Mouse (Mus musculus) retina, postnatal 1 day (tissue): ENCODE data around the gene Gm8127.
"Not testable (repeated sequence)": the region's sequence is repeated elsewhere in the genome, so short reads cannot be mapped to it uniquely, and the experiment has no call there.

ENCODE experiments used
- DNase-seq: peaks from one replicate; pipeline ENCODE4 v3.0.0-alpha.2; 2012

Gene Gm8127

DNA sequence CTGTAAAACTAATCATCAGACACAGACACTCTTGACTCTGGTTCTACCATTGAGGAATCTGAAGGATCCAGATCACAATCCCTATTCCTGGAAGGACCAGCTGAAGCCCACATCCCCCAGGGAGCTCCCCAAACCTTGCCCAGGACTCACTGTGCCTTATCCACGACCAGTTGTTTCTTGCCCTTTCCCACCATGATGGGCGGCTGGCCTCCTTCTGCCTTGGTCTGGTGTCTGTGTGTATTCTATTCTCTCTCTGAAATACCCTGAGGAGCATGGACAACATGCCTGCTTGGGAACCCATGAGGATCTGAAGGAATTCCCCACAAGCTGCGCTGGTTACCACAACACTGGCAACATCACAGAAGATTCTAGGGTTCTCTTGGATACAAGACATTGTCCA lies at the start of gene Gm8127:
TSS of gene Gm8127 (minus strand) at position 330 of the 400 bp plus-strand sequence.
- not testable (repeated sequence) for DNase-seq

DNA sequence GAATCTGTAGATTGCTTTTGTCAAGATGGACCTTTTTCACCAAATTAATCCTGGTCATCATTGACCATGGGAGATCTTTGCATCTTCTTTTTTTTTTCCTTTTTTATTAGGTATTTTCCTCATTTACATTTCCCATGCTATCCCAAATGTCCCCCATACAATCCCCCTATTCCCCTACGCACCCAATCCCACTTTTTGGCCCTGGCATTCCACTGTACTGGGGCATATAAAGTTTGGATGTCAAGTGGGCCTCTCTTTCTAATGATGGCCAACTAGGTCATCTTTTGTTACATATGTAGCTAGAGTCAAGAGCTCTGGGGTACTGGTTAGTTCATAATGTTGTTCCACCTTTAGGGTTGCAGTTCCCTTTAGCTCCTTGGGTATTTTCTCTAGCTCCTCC lies 44.0 kb upstream of the Gm8127 start:
- not testable (repeated sequence) for DNase-seq

DNA sequence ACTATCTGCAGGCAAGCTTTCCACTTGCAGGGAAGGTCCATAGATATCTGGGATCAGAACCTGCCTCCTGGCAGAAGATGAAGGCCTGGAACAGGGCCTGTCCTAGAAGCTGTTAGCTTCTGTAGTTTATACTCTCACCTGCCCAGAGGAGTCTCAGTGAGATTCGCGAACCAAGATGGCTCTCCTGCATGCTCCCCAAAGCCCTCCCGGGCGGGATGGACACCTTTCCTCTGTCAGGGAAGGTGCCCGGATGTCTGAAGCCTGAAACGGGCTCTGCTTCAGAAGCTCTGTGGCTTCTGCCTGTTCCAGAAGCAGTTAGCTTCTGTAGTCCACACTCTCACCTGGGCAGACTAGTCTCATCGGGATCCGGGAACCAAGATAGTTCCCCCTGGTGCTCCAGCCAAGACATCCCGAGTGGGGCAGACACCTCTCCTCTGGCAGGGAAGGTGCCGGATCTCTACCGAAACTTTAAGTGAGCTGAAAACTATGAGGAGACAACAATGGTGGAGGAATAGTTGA lies 37.8 kb upstream of the Gm8127 start:
- not testable (repeated sequence) for DNase-seq

DNA sequence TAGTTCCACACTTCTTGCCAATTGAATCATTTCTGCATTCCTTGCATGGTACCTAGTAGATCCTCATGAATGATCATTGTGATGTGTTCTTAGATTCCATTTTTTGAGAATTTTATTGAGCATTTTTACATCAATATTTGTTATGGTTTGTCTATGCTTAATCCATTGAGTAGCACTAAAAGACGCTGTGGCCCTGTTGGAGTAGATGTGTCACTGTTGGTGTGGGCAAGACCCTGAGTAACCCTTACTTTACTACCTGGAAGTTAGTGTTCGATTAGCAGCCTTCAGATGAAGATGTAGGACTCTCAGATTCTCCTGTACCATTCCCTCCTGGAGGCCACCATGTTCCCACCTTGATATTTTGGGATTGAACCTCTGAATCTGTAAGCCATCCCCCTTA lies 35.0 kb upstream of the Gm8127 start:
- not testable (repeated sequence) for DNase-seq

DNA sequence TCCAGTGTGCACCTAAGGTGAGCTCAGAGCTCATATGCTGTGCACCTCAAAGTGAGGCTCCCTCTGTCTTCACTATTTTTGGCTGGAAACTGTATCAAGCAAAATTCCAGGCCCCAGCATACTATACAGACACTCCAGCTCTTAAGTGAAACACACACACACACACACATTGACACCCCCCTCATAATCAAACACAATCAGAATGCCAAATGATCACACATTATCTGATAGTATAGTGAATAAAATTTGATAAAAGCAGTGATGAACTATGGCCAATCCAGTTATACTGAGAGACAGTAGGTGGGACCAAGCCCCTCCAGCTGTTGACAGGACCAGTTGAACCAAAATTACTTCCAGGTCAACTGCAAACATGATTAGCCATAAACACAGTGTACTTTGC lies 25.9 kb upstream of the Gm8127 start:
- not testable (repeated sequence) for DNase-seq

DNA sequence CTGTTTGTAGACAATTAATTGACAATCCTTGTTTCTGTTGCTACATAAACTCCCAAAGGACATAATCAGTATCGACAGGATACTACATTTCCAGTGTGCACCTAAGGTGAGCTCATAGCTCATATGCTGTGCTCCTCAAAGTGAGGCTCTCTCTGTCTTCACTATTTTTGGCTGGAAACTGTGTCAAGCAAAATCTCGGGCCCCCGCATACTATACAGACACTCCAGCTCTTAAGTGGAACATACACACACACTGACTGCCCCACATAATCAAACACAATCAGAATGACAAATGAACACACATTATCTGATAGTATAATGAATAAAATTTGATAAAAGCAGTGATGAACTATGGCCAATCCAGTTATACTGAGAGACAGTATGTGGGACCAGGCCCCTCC lies 15.0 kb downstream of the Gm8127 start:
- DNase-seq = peak; percentile 0

DNA sequence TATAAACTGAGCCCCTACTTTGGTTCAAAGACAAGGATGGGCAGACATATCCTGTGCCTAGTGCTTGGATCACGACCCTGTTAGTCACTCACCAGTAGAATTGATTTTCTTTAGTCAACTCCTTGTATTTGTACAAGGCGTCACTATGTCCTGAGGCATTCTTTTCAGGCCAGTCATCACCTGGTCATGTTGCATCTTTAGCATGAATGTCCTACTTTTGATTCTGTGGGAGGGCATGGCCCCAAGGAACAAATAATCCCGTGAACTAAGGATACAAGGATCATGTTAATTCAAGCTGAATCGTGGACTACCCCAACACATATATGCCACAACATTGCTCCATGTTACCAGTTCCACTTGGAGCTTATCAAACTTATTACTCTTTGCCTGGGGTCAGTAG lies 15.5 kb downstream of the Gm8127 start:
- DNase-seq = not testable (repeated sequence)

DNA sequence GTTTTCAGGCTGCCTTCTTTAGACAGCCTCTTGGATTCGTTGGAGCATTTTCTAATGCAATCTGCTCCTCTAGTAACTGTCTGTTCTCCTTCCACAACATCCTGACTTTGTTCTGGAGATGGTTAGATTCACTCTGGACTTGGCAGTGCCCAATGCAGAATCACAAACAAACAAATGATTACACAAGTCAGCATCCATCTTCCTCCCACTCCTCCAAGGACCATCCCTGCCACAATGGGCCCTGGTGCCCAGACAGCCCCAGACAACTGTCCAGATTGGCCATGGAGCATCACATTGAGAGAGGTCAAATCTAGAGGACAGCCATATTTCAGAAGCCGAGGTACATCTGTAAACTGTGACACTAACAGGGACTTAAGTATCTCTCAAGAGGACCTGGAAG lies 16.2 kb downstream of the Gm8127 start:
- DNase-seq = peak; percentile 0

DNA sequence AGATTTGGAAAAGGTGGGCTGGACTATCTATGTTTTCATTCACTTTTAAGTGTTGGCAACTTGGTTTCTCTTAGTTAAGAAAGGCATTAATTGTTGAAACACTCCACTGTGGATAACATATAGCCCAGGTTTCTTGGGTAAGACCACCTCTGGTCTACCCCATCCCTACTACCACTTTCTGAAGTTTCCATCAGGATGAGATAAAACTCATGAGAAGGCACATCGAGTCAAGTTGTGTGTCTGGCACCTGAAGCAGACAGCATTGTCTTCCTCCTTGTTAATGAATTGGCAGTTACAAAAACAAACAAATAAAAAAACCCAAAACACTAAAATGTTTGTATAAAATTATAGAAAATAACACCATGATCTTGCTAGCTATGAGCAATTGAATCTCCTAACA lies 17.9 kb downstream of the Gm8127 start:
- DNase-seq = not testable (repeated sequence)

DNA sequence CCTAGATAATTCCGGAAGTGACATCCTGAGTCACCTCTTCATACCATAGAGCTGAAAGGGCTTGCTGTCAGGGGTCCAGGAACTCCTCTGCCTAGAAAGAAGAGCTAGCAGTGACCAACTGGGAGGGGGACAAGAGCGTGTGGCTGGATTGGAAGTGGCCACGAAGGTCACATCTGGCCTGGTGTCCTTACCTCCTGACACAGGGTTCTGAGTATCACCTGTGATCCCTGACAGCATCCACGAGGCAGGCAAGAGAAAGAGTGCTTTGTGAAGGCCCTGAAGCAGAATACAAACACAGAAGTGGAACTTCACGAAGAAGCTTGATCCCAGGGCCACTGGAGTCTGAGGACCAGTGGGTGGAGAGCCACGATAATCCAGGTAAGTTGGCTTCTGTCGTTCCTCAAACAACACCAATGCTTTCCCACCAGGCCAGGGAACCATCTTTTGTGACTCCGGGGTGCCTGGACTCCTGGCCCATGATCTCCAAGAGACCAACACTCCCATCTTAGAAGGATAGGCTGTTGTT lies 18.6 kb downstream of the Gm8127 start, which contains the start of gene Gm9732:
TSS of gene Gm9732 (plus strand) at position 51 of the 526 bp plus-strand sequence.
- DNase-seq = not testable (repeated sequence)

DNA sequence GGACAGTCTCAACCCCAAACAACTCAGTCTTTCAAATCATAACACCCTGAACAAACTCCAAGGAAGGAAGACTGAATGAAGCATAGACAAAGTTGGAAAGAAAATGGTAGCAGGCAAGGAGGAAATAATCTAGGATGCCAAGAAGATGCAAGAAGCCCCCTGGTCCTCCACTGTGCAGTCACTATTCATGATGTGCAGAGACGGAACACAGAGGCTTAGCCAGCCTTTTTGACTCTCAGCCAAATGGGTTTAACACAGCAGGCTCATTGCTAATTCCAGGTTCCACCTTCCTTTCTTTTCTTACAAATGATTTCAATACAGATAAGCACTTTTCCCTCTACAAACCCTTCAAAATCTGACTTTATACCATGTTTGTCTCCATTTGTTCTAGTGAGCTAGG lies 20.5 kb downstream of the Gm8127 start:
- not testable (repeated sequence) for DNase-seq

DNA sequence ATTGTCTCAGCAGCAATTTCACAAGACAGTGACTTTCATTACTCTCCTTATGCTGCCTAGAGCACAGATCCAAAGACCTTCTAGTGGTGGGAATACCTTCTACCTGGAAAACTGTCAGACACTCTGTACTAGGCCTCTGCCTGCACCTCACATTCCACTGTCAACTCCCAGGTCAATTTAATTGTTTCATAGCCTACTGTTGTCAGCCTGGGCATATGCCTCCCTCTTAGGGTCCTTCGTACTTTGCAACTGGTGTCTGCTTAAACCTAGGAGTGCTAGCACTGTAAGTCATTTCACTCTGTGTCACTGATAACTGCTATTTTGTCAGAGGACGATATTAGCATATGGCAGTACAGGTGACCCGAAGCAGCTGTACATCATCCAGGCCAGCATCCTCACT lies 24.4 kb downstream of the Gm8127 start:
- not testable (repeated sequence) for DNase-seq

DNA sequence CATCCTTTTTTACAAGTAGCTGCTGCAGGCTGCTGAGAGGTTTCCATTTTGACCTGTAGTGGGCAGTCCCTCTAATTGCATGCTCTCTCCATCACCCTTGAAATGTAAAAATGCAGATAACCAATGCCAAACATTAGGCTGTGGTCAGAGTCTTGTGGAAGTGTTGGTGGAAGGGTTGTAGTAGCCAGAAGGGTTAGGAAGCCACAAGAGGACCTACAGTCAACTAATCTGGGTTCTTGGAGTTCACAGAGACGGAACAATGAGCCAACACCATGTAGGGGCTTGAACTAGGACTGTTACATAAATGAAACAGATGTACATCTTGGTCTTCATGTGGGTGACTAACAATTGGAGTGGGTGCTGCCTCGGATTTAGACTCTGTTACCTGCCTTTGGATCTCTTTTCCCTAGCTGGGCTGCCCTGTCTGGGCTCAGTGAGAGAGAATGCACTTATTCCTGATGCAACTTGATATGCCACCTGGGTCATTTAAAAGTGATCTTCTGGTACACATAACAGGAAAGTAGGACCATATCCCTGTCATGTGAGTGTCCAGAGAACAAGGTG lies 25.0 kb downstream of the Gm8127 start:
- not testable (repeated sequence) for DNase-seq

DNA sequence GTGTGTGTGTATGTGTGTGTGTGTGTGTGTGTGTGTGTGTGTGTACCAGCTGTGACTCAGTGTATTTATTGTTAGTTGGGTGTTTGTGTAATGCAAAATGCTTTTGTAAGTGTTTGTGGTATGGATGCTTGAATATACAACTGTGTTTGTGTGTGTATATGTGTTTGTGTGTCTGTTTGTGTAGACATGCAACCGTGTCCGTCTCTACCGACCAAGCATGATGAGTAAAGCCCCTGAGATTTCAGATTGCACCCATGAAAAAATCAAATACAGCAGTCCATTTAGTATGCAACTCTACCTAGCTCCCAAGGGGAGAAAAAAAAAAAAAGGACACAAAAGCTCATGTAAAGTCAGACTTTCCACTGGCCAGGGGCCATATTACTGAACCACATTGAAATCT lies 30.2 kb downstream of the Gm8127 start:
- not testable (repeated sequence) for DNase-seq

DNA sequence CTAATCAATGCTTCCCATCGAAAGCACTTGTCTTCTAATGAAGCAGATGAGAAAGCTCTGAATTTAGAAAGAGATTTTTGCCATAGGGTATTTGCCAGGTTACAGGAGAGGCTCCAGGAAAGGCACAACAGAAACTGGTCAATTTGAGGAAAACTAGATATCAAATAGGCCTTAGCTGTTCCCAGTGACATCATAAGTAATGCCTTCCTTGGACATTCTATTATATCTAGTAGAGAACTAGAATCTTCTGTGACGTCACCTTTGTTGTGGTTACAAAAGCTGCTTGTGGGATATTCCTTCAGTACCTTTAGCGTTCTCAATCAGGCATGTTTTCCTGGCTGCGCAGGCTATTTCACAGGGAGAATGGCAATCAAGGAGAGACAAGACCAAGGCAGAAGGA lies 35.3 kb downstream of the Gm8127 start, which contains the start of gene Gm8126:
TSS of gene Gm8126 (plus strand) at position 301 of the 400 bp plus-strand sequence.
- not testable (repeated sequence) for DNase-seq

DNA sequence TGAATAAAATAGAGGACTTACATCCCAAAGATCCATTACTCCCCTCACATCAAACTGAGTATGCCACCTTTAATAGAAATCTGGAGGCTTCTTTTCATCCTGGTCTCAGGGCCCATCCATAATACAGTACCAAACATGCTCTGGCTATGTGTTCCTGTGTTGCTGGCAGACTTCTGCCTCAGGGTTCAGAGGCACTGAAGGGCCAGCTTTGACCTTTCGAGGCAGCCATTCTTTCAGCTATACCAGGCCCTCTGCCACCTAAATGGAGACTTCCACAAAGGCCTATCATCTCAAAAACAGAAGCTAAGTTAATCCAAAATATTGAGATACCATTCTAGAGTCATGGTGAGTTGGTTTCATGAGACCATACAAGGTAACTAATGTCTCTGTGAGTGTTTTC lies 37.1 kb downstream of the Gm8127 start:
- not testable (repeated sequence) for DNase-seq

DNA sequence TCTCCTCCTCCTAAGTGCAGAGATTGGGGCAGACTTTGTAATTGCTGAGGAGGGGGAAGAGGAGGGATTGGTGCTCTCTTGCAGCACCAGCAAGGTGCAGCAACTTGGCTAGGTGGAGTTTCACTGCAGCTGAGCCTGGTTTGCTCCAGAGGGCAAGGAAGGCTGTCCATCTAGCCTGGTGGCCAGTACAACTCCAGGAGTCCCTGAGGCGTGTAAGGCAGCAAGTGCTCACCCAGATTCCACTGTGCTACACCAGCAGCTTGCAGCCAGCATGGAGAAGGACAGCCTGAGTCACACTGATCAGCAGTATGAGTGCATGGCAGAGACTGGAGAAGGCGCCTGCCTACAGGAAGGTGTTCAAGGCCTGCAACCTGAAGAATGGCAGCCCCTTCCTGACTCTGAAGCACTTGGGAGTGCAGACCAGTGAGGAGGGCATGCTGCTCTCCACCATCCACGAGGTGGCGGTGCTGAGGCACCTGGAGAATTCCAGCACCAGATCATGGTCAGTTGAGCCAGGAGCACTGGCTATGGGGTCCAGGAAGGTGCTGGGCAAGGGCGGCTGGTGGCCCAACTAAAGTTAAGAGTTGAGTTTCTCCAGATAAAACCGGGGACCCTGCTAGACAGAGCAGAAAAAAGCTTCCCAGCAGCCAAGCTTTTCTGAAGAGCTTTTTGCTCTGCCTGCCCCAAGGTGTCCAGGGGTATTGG lies 42.9 kb downstream of the Gm8127 start:
- not testable (repeated sequence) for DNase-seq

DNA sequence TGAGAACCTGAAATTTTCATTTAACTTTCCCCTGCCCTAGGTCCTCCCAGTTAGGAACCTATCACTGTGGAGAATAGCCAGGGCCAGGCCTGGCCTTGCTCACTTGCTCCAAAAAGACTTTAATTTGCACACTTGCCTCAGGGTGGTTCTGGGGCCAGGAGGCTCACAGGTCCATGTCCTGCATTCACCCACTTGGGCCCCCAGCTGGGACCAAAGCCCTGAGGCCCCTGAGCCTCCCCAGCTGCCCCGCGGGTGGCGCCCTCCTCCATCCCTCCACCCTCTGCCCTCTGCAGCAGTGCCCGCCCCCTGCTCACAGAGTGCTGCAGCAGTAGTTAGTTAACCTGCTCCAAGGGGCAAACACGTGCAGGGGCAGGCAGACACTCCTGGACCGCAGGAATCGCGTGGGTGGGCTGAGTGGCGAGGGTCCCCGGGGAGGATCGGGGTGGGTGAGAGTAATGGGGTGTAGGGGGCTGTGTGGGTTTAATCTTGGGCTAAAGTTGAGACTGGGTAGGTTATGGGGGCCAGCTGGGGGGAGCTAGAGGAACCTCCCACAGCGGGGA lies 43.9 kb downstream of the Gm8127 start:
- DNase-seq = not testable (repeated sequence)
